Mouse (Mus musculus) heart, postnatal 10 days (tissue): ENCODE data around the gene Acox2. TPM values are rescaled to one million over a fixed set of nuclear protein-coding genes. Genes with fewer than 3 reads are reported as not detected.
A peak's percentile ranks its signal among the peaks of the same experiment; 100 is the strongest.

Source experiments
- DNase-seq, 2 experiments: peaks; one replicate each; pipeline ENCODE4 v3.0.0; 2021
- intact Hi-C: fragments of 180-260 bp; cut with DNase I; formaldehyde crosslinking; loops from one replicate; pipeline ENCODE4 v1.15.1; 2025
- total RNA-seq, 2 experiments: library from RNA; stranded (reverse); gene quantifications; 2 replicates each; pipeline ENCODE4 v1.2.3; 2021

Acox2 gene
- total RNA-seq, 2 experiments from 2014 or later, result 0.69 TPM; not detected in 1

DNA sequence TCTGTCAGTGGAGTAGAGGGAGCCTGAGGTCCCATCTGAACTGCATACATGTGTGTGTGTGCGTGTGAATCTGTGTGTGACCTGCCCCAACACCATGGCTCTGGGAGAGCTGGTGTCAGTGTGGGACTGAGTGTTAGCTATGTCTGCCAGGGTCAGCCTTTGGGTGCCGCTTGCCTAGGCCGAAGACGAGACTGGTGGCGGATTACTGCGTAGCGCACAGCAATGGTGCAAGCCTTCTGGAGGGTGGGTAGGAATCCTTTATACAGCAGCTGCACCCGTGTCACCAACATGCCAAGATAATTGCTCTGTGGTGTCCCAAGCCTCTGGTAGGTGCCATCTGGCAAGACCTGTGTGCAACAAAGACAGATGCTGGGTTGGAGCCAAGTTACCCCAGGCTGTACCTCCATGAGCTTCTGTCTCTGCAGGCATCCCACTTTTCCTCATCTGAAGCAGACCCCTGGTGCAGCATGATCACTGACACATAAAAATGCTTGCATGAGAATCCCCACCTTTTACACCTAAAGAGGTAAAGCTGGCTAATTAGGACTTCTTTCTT, 7.7 kb downstream of the Acox2 start:
- intact Hi-C loops, result loop anchor here (10.0 kb wide), 1 partner anchor 287 kb away; no protein-coding TSS in a partner anchor
- DNase-seq, result no peak

DNA sequence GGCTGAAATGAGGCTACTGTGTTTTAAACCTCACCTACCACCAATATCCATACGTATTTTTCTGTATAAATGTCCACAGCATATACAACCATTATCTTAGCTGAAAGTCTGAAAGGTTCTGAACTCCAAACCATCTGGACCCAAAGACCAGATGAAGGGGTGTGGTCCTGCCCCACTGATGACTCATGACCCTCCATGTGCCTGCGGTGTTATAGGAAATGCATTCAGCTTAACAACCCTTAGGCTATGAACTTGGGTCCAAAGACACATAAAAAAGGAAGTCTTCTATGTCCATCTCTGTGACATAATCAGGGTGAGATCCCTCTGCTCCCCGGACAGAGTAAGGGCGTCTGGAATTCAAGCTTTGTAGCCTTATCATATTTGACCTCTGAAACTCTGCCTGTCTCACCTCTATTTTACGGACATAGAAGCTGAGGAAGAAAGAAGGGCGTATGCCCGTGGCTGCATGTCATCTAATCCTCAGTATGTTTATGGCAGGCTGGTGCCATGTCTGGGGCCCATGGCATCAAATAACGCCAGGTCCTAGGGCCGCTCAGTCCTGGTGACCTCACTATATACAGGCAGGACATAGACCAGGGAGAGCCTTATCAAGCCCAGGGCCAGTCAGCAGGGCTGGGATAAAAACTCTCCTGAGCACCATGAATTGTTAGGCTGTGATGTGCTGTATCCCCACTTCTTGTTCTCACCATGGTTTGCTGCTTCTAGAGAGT, 8.8 kb downstream of the Acox2 start:
- no peak for DNase-seq
- intact Hi-C loops, result loop anchor here (10.0 kb wide), 1 partner anchor 286 kb away; no protein-coding TSS in a partner anchor

DNA sequence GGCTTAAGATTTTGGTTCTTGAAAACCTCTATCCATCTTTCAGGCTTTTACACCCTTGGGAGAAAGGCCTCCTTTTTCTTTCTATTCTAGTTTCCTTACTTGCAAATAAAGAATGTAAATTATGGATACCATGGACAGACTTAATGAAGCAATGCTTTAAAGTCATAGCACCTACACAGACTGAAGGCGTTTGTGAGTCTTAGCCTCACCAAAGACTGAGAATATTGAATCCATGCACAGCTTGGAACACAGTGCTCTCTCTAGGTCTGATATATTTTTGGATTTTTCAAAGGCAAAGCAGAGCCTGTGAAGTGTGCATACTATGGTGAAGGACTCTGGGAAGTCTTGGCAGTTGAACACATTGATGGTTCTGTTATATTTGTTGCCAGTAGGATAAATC, 9.9 kb downstream of the Acox2 start:
- intact Hi-C loops, result no loop called here

DNA sequence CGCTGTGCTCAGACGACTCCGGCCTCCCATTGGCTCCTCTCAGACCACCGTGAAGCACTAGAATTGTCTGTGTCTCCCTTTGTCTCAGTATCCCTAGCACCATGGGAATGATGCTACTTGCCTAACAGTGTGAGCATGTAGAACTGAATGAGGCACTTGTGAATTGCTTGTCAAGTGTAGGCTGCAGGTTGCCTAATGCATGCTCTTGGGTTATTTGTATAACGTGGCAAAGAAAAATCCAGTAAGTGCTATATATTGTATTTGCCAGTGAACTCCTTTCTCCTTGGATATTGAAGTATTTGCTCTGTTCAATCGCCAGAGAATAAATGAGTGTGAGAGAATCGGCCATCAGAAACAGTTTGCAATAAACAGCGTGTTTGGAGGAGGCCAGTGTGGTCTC, 12.3 kb downstream of the Acox2 start:
- intact Hi-C loops, result loop anchor here (1.0 kb wide), 1 partner anchor 9 kb away; no protein-coding TSS in a partner anchor
- DNase-seq, result no peak

More for the DNA sequence above, 9.9 kb downstream of the Acox2 start:
- no peak for DNase-seq

DNA sequence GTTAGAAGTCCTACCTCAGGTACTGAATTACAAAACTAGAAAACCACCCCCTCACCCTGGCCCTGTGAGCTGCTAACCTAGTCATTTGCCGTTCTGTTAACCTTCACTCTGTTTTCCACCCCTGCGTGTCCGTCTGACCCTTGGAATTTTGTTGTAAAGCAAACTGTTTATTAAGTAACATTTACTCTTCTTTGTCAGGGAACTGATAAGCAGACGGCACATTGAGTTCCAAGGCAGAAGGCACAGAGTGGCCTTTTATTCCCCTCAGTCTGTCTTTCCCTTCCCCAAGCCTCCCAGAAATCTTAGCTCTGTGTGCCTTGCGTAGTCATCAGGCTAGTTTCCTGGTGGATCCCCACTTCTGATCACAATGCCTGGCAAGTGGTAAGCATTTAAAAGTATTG, 14.9 kb downstream of the Acox2 start:
- no peak for DNase-seq
- intact Hi-C loops, result no loop called here

DNA sequence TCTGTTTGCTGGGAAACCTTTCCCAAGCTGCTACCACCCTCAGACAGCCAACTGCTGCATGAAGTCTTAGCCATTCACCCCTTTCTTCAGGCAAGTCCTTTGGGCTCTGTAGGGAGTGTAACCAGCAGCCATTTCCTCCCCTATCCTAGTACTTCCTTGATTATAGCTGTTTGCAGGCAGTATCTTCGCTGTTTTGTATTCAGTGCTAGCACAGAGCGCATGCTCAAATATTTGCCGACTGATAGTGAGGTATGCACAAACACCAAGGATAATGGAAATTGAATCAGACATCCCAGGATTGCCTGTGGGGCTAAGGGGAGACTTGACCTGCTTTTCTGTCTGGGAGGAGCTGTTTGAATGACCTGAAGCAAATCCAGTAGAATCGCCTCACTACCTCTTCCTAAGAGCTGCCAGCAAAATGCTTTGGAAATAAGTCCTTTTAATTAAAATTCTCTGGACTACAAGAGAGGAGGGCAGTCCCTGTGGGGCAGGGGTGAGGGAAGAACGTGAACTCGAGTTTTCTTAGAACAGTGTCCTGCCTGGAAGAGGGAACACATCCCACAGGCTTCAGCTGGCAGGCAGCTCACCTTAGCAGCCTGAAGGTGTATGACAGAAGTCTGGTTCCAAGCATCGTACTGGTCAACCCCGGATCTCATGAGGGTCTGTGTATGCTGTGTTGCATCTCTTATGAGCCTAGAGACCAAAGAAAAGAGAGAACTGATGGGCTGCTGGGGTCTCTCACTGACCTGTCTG, 15.8 kb downstream of the Acox2 start:
- intact Hi-C loops, result no loop called here
- DNase-seq, result no peak

DNA sequence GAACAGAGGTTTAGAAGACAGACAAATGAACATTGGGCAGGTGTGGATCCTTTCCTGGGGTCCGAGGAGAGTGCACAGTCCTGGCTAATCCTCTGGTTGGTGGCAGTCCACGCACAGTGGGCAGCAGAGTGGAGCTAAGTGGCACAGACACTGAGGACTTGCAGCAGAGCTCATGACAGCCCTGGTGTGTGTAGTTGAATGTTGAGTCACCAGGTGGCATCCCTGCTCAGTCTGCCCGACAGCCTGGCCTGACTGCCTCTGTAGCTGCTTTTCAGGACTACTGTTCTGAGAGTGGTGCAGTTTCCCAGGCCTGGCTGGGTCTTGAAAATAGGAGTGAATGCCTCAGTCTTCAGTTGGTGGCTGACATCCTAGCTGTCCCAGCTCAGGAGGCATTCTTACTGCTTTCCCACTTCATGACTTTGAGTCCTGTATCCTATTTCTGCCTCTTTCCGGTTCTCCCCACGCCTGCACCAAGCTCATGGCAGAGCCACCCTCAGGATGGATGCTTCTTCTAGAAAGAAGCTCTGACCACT, 16.7 kb downstream of the Acox2 start:
- intact Hi-C loops, result no loop called here
- DNase-seq, result peak in 1 of 2 experiments; percentile 26

DNA sequence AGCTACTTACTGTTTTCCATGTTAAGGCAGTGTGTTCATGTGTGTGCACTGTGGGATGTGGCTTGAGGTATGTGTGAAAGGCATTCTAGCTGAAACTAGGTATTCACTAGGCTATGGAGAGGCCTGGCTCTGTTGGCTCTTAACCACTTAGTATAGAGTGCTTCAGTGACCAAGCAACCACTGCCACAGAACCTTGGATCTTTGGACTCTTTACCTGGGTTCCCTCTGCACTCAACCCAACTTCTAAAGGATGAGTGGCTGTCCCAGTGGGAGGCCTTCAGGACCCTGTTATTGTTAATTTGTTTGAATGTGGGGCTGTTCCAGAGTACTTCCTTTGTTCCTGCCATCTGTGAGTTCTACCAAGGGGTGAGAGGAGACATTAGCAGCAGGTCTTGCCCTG, 17.3 kb downstream of the Acox2 start:
- DNase-seq, result no peak
- intact Hi-C loops, result no loop called here

DNA sequence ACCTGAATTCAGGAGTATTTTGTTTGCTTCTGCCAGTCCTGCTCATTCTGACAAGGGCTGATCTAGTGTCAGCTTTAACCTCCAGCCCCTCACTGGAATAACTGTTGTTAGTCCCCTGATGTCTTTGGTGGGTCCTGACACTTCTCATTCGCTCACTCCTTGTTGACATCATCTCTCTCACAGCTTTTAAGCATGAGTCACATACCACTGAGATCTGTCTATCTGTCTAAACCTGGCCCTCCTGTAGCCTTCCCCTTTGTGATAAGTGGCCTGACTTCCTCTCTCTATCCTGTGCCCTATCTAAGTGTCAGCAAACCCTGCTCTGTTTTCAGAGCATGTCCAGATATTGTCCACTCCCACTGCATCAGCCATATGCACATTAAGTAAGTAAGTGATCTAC, 25.9 kb downstream of the Acox2 start:
- intact Hi-C loops, result no loop called here
- DNase-seq, result no peak

DNA sequence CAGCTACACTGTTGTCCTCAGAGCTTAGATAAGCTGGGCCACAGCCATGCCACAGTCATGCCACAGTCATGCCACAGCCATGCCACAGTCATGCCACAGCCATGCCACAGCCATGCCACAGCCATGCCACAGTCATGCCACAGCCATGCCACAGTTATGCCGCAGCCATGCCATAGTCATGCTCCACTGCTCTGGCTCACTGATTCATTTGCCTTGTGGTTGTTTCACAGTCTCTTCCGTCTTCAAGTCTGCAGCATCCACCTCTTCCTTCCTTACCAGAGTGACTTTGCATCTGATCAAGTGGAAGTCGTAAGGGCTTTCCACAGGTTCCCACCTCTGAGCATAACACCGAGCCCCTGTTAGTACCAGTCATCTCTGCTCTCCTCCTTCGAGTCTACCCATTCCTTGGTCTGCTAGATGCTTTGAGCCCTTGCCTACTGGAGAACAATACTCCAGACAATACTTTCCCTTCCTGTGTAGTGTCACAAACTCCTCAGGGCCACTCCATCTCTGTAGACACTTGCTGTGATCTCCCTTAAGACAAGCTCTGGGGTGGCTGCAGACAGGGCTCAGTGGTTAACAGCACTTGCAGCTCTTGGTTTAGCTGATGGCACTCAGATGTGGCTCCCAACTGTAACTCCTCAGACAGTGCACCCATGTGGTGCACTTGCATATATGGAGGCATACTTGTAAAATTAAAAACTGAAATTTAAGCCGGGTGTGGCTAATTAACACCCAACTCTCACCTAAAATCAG, 26.8 kb downstream of the Acox2 start:
- intact Hi-C loops, result no loop called here
- DNase-seq, result no peak

DNA sequence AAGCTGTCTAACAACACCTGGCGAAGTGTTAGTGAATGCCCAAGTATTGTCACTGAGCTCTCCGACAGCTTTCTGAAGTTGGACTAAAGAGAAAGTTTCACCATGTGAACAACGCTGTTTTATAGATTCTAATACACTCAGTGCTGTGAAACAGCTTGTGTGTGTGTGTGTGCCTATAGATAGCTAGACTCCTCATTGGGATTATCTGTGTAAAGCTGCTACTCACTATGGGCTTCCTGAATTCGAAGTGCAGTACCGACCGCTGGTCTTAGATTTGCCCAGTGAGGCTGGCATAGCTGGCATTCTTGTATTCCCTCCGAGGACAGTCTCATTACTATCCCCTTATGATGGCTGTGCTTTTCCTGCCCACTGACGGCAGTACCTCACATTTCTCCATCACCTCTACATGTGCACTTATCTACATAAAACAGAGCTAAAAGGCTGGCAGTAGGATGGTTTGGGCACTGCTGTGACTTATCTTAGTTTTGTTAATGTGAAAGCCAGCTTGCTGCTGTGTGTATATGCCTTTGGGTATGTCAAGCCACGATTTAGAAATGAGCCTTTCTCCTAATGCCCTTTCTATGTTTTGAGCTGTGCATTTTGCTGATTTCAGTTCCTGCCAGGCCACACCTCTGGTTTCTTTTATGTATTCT, 29.7 kb downstream of the Acox2 start:
- intact Hi-C loops, result no loop called here
- no peak for DNase-seq

DNA sequence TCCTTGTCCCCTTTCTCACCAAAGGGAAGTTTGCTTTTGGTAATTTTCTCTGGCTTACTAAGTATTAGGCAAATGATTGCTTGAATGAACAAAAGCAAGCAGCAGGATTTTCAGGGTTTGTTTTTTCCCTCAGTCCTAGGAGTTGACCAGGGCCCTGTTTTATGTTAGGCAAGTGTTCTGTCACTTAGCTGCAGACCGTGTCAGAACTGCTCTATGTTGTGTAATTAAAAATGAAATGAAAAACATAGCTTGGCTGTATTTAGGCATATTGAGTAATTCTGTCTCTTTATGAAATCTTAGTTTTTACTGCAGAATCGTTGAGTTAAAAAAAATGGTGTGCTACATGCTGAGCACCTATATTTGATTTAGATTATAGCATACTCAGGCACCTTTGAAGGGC, 34.3 kb downstream of the Acox2 start:
- intact Hi-C loops, result no loop called here

DNA sequence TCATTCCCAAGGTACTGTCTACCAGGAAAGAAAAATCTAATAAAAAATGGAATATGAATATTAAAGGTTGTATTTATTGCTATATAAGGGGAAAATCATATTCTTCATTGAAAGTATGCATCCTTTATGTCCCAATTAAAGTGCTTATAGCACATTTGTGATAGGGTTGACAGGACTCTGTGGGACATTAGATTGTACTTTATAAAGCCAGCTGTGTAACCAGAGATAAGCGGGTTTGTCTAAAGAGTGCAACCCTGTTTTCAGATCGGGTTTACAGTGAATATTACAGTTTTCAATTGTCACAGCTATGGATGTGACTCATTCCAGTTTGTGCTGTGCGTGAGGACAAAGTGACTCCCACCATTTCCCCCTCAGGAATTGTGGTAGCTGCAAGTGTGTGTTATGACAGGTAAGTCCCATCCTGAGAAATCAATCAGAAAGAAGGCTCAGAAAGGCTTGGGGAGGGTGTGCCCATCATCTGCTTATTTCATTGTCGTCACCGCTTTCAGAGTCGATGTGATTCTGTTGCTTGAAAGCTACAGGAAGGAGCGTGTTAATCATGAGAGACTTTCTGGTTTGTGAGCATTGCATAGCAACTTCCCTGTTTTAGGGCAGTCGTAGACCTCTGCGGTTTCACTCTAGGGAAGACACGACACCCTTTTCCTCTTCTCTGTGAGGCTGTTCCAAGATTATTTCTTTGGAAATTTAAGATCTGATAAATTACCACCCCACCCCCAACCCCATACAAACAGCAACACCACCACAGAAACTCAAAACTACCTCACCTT, 35.5 kb downstream of the Acox2 start:
- DNase-seq, result no peak
- intact Hi-C loops, result no loop called here

More for the DNA sequence above, 34.3 kb downstream of the Acox2 start:
- DNase-seq, result no peak

DNA sequence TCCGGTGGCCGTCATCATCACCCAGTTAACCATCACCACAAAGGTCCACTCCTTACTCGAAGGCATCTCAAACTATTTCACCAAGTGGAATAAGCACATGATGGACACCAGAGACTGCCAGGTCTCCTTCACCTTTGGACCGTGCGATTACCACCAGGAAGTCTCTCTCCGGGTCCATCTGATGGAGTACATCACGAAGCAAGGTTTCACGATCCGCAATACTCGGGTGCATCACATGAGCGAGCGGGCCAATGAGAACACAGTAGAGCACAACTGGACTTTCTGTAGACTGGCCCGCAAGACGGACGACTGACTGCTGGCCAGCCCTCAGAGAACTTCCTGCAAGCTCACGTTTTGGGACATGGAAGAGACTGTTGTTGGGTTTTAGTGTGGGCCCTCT, 36.6 kb downstream of the Acox2 start:
- DNase-seq, result no peak
- intact Hi-C loops, result no loop called here

DNA sequence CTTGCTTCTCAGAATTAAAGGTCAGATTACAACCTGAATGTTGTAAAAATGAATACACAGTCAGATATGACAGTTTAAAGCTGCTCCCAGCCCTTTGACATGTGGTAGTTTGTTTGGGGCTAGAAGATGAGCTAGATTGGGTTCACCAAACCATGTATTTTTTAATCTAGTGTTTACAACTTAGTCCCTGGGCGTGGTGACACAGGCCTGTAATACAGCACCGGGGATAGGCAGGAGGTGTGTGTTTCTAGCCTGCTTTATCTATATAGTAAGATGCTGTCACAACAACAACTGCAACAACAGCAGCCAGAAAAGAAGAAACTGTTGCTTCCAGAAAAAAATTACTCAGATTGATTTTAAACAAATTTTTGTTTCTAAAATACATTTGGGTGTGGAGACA, 38.2 kb downstream of the Acox2 start:
- intact Hi-C loops, result no loop called here
- DNase-seq, result no peak

DNA sequence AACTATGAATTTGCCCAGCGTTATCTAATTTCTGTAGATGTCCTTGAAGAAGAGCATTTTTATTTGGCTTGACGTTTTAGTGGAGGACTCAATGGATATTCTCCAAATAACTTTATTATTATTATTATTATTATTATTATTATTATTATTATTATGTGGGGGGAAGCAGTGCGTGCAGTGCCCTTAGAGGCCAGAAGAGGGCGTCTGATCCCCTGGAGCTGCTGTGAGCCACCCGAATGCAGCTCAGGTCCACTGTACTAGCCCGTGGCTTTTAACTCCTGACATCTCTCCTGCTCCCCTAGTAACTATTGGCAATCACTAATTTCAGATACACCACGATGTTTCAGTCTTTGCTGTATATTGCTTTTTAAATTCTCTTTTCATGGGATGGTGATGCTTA, 38.8 kb downstream of the Acox2 start:
- no peak for DNase-seq
- intact Hi-C loops, result no loop called here

DNA sequence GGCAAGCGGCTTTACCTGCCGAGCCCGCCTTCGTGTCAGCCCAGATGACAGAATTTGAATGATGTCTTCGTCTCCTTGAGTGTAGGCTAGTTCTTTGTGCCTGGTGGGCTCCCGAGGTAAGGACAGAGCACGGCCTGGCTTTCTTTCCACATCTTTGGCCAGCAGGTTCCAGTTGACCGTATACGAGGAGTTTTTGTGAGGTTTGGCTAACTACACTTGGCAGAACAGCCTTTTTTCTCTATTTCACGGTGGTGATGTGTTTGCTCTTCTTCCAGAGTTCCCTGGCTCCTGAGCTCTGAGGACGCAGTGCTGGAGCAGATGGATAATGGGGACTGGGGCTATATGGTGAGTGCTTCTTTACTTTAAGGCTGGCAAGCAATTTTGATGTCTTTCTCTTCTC, 39.3 kb downstream of the Acox2 start:
- intact Hi-C loops, result loop anchor here (5.0 kb wide), 3 partner anchors 37 to 123 kb away; partner anchors contain the start of genes Acox2 and Pxk

DNA sequence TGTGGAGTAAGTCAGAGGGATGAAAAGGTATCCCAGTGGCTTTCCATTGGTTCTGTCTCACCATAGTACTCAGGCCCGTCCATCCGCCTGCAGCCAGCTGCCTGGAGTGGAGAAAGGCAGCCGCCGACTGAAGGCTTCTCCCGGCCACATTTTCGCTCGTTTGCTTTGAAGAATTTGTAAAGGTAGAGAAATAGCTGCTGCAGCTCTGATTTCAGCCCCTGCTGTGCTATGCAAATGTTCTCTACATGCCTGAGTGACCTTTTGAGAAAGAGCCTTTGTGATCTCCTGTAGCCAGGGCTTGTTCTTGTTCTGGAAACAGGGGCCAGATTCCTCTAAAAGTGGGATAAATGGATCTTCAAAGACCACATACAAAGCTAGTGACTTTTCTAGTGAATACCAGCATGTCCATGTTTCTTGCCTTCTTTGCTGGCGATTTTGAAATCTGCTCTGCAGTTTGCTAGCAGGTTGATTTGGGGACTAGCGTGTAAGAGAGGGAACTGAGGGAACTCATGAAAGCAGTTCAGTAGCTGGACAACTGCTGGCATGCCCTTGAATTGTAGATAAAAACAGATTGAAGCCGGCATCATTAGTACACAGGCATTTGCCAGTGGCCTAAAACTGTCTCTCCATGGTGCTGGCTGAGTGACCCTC, 40.3 kb downstream of the Acox2 start:
- intact Hi-C loops, result loop anchor here (5.0 kb wide), 3 partner anchors 38 to 123 kb away; partner anchors contain the start of genes Acox2 and Pxk

More for the DNA sequence above, 39.3 kb downstream of the Acox2 start:
- no peak for DNase-seq

DNA sequence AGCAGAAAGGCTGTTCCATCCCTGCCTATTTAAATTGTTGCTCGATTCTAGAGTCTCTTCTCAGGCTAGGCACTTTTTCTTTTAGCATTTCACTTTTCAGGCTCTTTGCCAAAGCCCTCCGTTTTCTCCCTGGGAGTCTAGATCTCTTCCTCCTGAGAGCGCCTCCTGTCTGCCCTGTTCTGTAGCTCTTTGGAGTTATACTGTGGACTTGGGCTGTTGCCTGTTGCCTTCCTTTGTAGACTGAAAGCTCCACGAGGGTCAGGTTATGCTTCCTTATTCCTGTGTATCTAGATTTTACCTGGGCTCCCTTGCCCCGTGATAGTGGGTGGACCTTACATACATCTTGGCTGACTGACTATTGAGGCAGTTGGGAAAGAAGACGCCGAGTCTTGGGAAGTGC, 40.9 kb downstream of the Acox2 start:
- DNase-seq, result no peak
- intact Hi-C loops, result loop anchor here (5.0 kb wide), 3 partner anchors 39 to 124 kb away; partner anchors contain the start of genes Acox2 and Pxk

More for the DNA sequence above, 40.3 kb downstream of the Acox2 start:
- DNase-seq, result no peak
